Mouse (Mus musculus): ENCODE results near the gene Cacna1d. TPM values are rescaled to one million over a fixed set of nuclear protein-coding genes. Genes with fewer than 3 reads are reported as not detected.
A peak's percentile ranks its signal among the peaks of the same experiment; 100 is the strongest.

The Cacna1d gene
- polyA plus RNA-seq, 1 experiment from 2014 or later, result 0.38 TPM

DNA sequence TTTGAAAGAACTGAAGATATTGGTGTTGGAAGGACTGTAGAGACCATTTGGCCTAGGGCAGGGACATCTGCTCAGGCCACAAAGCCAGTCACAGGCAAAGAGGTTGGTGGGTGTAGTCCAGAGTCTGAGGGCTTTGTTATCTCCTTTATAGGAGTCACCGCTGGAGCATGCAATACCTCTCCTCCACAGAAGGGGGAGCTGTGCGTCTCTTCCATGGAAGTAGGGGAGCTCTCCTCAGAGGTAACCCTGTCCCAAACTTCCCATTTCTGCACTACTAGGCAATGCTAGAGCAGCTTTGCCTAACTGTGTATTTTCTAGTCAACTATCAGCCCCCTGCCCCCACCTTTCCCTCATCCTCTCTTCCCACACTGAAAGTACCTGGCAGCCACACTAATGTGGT, 382.2 kb downstream of the Cacna1d start:
- no peak overlapping the region for H3K9ac ChIP-seq
- no peaks in the 10 kb centered on the region for H3K9me3 ChIP-seq (replicated peaks)
- DNase-seq, result peak; percentile 13
- 22% methylated on average over 2 of the region's 2 CpGs for WGBS (ENCODE audit: insufficient replicate concordance)
- H3K36me3 ChIP-seq, result no peaks in the 10 kb centered on the region
- H3K4me3 ChIP-seq (replicated peaks), result no peak overlapping the region
- ATAC-seq (ENCODE audit: low read depth), result no peak
- no peak overlapping the region for H3K27ac ChIP-seq
- H3K4me1 ChIP-seq (replicated peaks), result peaks cover 7% of the 10 kb centered on the region; the same call in 1 of the 2 replicates
- H3K4me2 ChIP-seq, result no peak overlapping the region
- no peaks in the 10 kb centered on the region for H3K27me3 ChIP-seq

DNA sequence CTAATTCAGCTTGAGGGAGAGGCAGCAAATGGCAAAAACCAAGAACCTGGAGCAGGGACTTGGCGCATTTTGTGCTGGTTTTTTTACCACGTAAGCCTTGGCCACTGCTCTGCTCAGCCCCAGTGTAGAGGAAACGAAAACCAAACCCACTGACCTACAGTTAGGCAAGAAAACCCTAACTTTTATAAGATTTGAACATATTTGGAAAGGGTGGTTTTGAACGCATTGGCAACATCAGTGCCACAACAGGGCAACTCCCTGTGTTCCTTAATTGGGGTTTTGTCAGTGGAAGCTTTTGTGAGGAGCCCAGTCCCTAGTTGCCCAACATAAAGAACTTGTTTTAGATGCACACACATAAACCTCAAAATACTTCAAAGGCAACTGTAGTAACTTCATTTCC, 384.7 kb downstream of the Cacna1d start:
- ATAC-seq (ENCODE audit: low read depth), result no peak
- DNase-seq, result no peak
- 65% methylated on average over 4 of the region's 4 CpGs for WGBS (ENCODE audit: insufficient replicate concordance)

DNA sequence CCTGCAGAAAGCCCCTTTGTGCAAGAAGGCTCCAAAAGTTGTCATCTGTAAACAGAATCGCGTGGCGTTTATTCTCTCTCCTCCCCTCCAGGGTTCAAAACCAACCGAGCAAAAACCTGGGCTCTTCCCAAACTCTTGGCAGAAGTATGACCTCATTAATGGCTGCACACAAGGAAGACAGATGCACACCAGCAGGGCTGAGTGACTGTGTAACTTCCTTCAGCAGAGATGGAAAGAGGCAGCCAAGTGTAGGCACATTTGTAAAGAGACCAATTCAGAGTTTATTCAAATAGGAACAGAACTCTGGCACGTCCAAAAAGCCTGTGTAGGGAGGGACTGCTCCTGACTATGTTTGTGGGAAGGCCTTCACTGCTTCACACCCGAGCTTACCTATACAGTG, 385.7 kb downstream of the Cacna1d start:
- WGBS (ENCODE audit: insufficient replicate concordance), result 66% methylated on average over 6 of the region's 6 CpGs
- ATAC-seq (ENCODE audit: low read depth) (no peak), DNase-seq (no peak)
- Histone ChIP-seq H3K27me3 (no peaks in the 10 kb centered on the region), H3K9me3 (replicated peaks) (no peaks in the 10 kb centered on the region), H3K4me3 (replicated peaks) (no peak overlapping the region), H3K4me1 (replicated peaks) (peaks cover 7% of the 10 kb centered on the region; the same call in 1 of the 2 replicates), H3K4me2 (no peak overlapping the region), H3K36me3 (no peaks in the 10 kb centered on the region), H3K27ac (no peak overlapping the region), H3K9ac (no peak overlapping the region)

More for the DNA sequence above, 384.7 kb downstream of the Cacna1d start:
- Histone ChIP-seq H3K27me3 (no peaks in the 10 kb centered on the region), H3K9ac (no peak overlapping the region), H3K36me3 (no peaks in the 10 kb centered on the region), H3K4me3 (replicated peaks) (no peak overlapping the region), H3K4me2 (no peak overlapping the region), H3K4me1 (replicated peaks) (peaks cover 7% of the 10 kb centered on the region; the same call in 1 of the 2 replicates), H3K9me3 (replicated peaks) (no peaks in the 10 kb centered on the region), H3K27ac (no peak overlapping the region)

DNA sequence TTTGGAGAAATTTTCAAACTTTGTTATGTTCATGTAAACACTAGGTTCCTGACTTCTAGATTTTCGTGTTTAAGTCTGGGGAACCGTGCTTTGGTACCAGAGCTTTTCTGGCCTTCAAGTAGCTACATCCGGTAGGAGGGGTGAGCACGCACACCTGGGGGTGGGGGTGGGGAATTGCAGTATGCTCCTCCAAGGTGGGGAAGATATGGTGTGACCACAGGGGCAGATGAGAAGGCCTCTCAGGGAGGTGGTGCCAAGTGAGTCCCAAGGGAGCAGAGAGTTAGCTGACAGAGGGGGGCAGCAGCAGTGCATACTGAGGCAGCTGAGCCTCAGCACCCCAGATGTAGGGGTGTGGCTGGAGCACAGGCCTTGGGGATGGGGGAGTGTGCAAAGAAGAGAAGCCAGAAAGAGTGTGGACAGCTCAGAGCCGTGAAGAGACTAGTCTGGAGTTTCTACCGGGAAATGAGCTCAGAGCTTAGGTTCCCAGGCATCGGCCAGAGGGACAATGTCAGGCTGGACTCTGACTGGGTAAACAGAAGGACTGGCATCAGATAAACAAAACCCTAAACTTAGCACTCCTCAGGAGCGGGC, 387.2 kb downstream of the Cacna1d start:
- DNase-seq (no peak), ATAC-seq (ENCODE audit: low read depth) (peak; percentile 26; the same call in 1 of the 2 replicates)
- Histone ChIP-seq H3K27ac (no peak overlapping the region), H3K4me1 (replicated peaks) (peaks cover 7% of the 10 kb centered on the region), H3K9me3 (replicated peaks) (no peaks in the 10 kb centered on the region), H3K4me2 (no peak overlapping the region), H3K27me3 (no peaks in the 10 kb centered on the region), H3K36me3 (no peaks in the 10 kb centered on the region), H3K9ac (no peak overlapping the region), H3K4me3 (replicated peaks) (no peak overlapping the region)
- WGBS (ENCODE audit: insufficient replicate concordance), result 49% methylated on average over 8 of the region's 8 CpGs

DNA sequence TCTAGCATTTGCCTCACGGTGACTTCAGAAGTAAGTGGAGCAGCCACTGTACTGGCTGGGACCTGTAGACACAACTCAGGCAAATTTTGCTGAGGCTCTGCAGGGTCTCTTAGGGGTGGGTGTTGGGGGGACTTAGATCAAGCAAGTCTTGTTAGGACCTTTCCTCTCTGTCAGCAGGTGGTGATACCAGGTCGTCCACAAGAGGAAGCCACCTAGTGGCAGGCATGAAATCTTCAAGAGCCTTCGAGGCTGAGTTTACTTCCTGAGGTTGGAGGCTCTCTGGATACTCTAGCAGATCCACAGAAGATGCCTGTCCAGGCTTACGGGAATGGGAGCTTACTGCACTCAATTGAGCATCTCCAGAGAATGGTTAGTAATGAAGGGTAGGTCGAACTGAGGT, 394.0 kb downstream of the Cacna1d start:
- Histone ChIP-seq H3K9me3 (replicated peaks) (no peaks in the 10 kb centered on the region), H3K4me3 (replicated peaks) (no peak overlapping the region), H3K27ac (no peak overlapping the region), H3K27me3 (no peaks in the 10 kb centered on the region), H3K9ac (no peak overlapping the region), H3K4me2 (no peak overlapping the region), H3K36me3 (no peaks in the 10 kb centered on the region), H3K4me1 (replicated peaks) (peaks cover 3% of the 10 kb centered on the region; the same call in 1 of the 2 replicates)
- ATAC-seq (ENCODE audit: low read depth) (no peak), DNase-seq (no peak)
- 32% methylated on average over 5 of the region's 5 CpGs for WGBS (ENCODE audit: insufficient replicate concordance)

DNA sequence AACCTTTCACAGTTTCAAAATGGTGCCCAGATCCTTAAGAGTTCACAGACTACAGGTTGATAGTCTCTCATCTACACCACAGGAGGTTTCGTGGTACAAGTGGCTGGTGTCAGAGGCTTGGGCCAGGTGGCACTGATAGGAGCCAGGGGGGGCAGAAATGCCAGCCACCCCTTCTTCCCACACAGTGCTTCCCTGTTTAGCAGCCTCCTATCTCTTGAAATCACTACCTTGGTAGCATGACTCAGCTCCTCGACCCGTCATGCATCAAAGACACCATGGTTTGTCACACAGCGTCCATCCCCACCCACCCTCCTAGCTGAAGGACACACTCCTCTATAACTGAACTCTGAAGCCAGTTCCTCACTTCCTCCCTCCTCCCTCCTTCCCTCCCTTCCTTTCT, 398.8 kb downstream of the Cacna1d start:
- no peak; the same call in 1 of the 2 replicates for ATAC-seq (ENCODE audit: low read depth)
- Histone ChIP-seq H3K36me3 (no peaks in the 10 kb centered on the region), H3K4me2 (no peak overlapping the region), H3K4me1 (replicated peaks) (0 out of 2 replicates have a peak, but pooled peaks cover 6% of the 10 kb centered on the region), H3K4me3 (replicated peaks) (no peak overlapping the region), H3K27ac (no peak overlapping the region), H3K9ac (no peak overlapping the region), H3K27me3 (no peaks in the 10 kb centered on the region), H3K9me3 (replicated peaks) (no peaks in the 10 kb centered on the region)
- no peak for DNase-seq
- 20% methylated on average over 4 of the region's 4 CpGs for WGBS (ENCODE audit: insufficient replicate concordance)

DNA sequence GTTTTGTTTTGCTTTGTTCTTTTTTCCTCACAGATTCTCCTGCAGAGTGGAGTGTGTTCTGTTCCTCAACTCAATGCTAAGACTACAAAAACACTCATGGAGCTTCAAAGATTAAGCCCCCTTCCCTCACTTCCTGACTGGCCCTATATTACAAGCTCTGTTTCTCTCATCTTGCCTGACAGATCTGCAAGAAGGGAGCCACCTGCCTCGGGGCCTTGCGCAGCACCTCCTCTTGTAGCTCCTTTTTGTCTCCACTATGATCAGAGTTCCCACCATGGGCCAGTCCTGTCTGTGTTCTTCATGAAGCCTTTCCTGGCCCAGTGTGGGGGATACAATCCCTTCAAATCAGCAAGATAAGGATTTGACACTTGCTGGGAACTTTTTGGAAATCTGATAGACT, 399.2 kb downstream of the Cacna1d start:
- no peak overlapping the region for H3K9ac ChIP-seq
- no peak overlapping the region for H3K4me3 ChIP-seq (replicated peaks)
- no peaks in the 10 kb centered on the region for H3K36me3 ChIP-seq
- ATAC-seq (ENCODE audit: low read depth) (no peak), DNase-seq (no peak)
- H3K27ac ChIP-seq, result no peak overlapping the region
- H3K4me1 ChIP-seq (replicated peaks), result 0 out of 2 replicates have a peak, but pooled peaks cover 6% of the 10 kb centered on the region
- H3K27me3 ChIP-seq, result no peaks in the 10 kb centered on the region
- WGBS (ENCODE audit: insufficient replicate concordance), result 57% methylated on average over 2 of the region's 2 CpGs
- H3K4me2 ChIP-seq, result no peak overlapping the region
- no peaks in the 10 kb centered on the region for H3K9me3 ChIP-seq (replicated peaks)

DNA sequence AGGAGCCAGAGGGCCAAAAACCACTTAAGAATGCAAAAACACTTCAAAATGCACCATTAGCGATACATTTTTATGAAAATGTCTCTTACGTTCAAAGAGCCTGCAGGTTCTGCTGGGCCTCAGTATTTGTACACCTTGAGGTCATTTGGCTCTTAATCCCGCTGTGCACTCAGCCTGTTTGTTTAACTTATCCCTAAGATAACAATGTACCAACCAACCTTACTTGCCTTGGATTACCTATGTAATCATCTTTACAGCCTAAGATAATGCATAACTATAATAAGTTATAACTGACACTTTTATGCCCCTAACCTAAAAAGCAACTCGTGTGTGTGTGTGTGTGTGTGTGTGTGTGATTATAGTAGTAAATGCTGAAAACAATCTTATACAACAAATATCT, 411.5 kb downstream of the Cacna1d start:
- no peaks in the 10 kb centered on the region for H3K27me3 ChIP-seq
- no peak overlapping the region for H3K9ac ChIP-seq
- DNase-seq (no peak), ATAC-seq (ENCODE audit: low read depth) (no peak)
- WGBS (ENCODE audit: insufficient replicate concordance), result 69% methylated on average over 4 of the region's 4 CpGs
- no peak overlapping the region for H3K27ac ChIP-seq
- no peaks in the 10 kb centered on the region for H3K36me3 ChIP-seq
- no peaks in the 10 kb centered on the region for H3K9me3 ChIP-seq (replicated peaks)
- H3K4me3 ChIP-seq (replicated peaks), result no peak overlapping the region
- no peaks in the 10 kb centered on the region for H3K4me1 ChIP-seq (replicated peaks)
- H3K4me2 ChIP-seq, result no peak overlapping the region

DNA sequence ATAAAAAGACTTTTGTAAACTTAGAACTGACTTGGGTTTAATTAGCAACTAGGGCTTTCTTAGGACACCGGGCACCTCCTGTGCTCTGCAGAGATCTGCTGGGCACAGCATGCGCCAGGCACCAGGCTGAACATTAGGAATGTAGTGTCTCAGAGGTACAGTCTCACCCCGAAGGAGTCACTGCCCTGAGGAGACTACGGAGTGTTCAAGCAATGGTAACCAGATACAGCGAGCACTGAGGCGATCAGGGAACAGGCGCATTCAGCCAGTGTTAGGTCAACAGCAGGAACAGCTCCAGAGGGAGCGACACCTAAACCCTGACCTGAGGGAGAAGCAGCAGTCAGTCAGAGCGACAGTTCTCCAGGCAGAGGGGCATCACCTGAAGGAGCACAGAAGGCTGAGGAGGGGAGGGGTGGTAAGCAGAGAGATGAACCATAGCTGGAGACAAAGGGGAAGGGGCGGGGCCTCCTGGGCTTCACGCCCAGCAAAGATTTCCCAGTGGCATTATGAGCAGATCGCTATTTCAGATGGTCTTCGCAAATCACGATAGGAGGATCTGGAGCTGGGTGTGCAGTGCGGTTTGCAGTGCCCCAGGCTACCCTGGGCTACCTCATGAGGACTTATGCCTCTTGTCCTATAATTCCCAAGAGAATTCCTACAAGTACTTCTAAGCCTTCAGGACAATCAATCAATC, 413.0 kb downstream of the Cacna1d start:
- Histone ChIP-seq H3K27me3 (no peaks in the 10 kb centered on the region), H3K9ac (no peak overlapping the region), H3K4me2 (no peak overlapping the region), H3K27ac (no peak overlapping the region), H3K36me3 (no peaks in the 10 kb centered on the region), H3K4me3 (replicated peaks) (no peak overlapping the region), H3K4me1 (replicated peaks) (no peaks in the 10 kb centered on the region), H3K9me3 (replicated peaks) (no peaks in the 10 kb centered on the region)
- WGBS (ENCODE audit: insufficient replicate concordance), result 68% methylated on average over 15 of the region's 15 CpGs
- DNase-seq, result no peak
- no peak for ATAC-seq (ENCODE audit: low read depth)

DNA sequence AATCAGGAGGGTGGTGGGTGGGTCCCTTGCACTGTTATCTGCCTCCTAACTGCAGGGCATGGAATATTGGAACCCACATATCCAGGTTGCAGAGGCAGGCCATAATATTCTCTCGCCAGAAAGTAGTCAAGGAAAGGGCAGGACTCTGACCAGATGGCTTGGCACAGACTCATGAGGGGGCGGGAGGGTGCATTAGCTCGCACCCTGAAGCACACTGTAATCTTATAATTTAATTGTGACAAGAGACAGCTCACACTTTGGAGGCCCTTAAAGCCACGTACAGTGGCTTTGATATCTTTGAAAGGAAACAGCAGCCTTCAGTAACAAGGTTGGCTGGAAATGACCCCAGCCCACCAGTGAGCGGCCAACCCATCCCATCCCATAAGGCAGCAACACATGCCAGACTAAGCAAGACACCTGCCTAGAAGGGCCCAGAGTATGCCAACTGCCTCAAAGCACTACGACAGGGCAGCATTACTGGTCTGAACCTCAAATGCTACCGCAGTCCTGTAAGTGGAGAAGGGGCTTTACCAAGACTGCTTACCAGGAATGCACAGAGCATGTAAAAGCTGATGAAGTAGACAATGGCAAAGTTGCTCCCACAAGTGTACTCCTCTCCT, 415.9 kb downstream of the Cacna1d start:
- Histone ChIP-seq H3K4me3 (replicated peaks) (no peak overlapping the region), H3K4me1 (replicated peaks) (no peaks in the 10 kb centered on the region), H3K36me3 (no peaks in the 10 kb centered on the region), H3K9me3 (replicated peaks) (no peaks in the 10 kb centered on the region), H3K9ac (no peak overlapping the region), H3K27ac (no peak overlapping the region), H3K27me3 (no peaks in the 10 kb centered on the region), H3K4me2 (no peak overlapping the region)
- DNase-seq, result no peak
- ATAC-seq (ENCODE audit: low read depth), result no peak
- 65% methylated on average over 7 of the region's 7 CpGs for WGBS (ENCODE audit: insufficient replicate concordance)

DNA sequence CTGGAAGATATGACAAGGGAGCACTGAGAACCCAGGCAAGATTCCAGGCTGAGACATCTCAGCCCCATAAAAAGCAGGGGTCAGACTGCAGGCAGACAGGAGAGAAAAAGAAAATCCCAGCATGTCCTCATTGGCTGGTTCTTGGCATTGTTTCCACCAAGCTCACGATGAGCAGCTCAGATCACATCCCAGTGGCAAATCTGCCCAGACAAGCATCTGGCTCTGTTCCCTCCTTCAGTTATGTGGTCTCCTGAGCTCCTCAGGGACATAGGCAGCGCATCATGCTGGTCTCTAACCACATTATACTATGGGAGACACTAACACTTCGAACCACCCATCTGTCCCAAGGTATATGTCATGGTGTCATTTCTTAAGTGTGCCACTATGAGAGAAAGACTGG, 422.7 kb downstream of the Cacna1d start:
- DNase-seq, result no peak
- Histone ChIP-seq H3K4me2 (no peak overlapping the region), H3K4me3 (replicated peaks) (no peak overlapping the region)

More for the DNA sequence above, 422.7 kb downstream of the Cacna1d start:
- Histone ChIP-seq H3K27ac (no peak overlapping the region), H3K4me1 (replicated peaks) (peaks cover 40% of the 10 kb centered on the region), H3K9me3 (replicated peaks) (no peaks in the 10 kb centered on the region), H3K9ac (no peak overlapping the region), H3K27me3 (no peaks in the 10 kb centered on the region), H3K36me3 (no peaks in the 10 kb centered on the region)
- no peak for ATAC-seq (ENCODE audit: low read depth)
- 63% methylated on average over 3 of the region's 3 CpGs for WGBS (ENCODE audit: insufficient replicate concordance)

Measured in liver, embryonic 13.5 days (tissue).